Mouse (Mus musculus) megakaryocyte-erythroid progenitor cell, adult 5-6 weeks (primary cell): Measurements from ENCODE around the gene Zdhhc15. TPM values are rescaled to one million over a fixed set of nuclear protein-coding genes. Genes with fewer than 3 reads are reported as not detected.

Experiments
- total RNA-seq, 2 experiments: library from RNA; stranded (forward) in 1 of 2; stranded (reverse) in 1 of 2; fragments of 200-1000, 215-1000 nt in 1 of 2; fragments of >200 nt in 1 of 2; fragmentation: Nextera tagmentation in 1 of 2; gene quantifications; 2 replicates each; pipeline ENCODE4 v1.2.3; 2014 to 2017

Gene Zdhhc15
- total RNA-seq, 2 experiments from 2014 or later = 2.7 to 3.0 TPM

Other genes starting within 250 kb of the Zdhhc15 start
- gene Uprt, start 188.2 kb downstream of the Zdhhc15 start, total RNA-seq (2014; fragmentation: Nextera tagmentation) = 12.8 and 16.6 TPM in 2 replicates
- gene Uprt, start 188.2 kb downstream of the Zdhhc15 start, total RNA-seq (2017) = 3.9 and 12.6 TPM in 2 replicates
- not detected in 2 replicates for gene Magee2, start 186.2 kb upstream of the Zdhhc15 start, total RNA-seq (2014; fragmentation: Nextera tagmentation)
- 0.42 and 1.6 TPM in 2 replicates for gene Magee2, start 186.2 kb upstream of the Zdhhc15 start, total RNA-seq (2017)